Mouse (Mus musculus): Measurements from ENCODE around the gene Vps35l. TPM values are rescaled to one million over a fixed set of nuclear protein-coding genes. Genes with fewer than 3 reads are reported as not detected.

Vps35l gene
- total RNA-seq, 1 experiment from 2014 or later, result 40.2 TPM

GRCm38 (mm10) chr7:118765604-118766003, 25.6 kb downstream of the Vps35l start:
- ATAC-seq (replicated peaks in 1 of 2; ENCODE audit: insufficient read depth in 1 of 2, low FRiP score in 2 of 2, low TSS enrichment in 1 of 2, low read depth in 1 of 2, poor library complexity in 2 of 2, severe bottlenecking in 2 of 2), result no peak

GRCm38 (mm10) chr7:118766119-118766833, 26.2 kb downstream of the Vps35l start:
- ATAC-seq (replicated peaks in 1 of 2; ENCODE audit: insufficient read depth in 1 of 2, low FRiP score in 2 of 2, low TSS enrichment in 1 of 2, low read depth in 1 of 2, poor library complexity in 2 of 2, severe bottlenecking in 2 of 2), result peak; percentile 74 to 79

DNA sequence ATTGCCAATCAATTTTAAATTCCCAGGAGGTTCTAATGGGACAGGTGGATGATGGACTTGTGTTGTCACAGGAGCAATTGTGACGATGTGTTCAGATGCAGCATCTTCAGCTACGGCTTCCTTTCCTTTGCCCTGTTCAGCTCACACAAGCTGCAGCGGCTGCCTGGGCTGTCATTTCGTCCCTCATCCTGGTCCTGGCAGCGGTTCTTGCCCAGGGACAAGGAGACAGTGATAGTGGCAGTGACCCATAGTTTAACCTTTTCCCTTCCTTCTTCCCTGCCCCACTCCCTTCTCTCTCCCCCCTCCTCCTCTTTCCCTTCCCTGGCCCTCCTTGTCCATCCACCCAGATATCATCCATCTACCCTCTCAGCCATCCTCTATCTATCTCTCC, 26.8 kb downstream of the Vps35l start:
- no peak for ATAC-seq (replicated peaks in 1 of 2; ENCODE audit: insufficient read depth in 1 of 2, low FRiP score in 2 of 2, low TSS enrichment in 1 of 2, low read depth in 1 of 2, poor library complexity in 2 of 2, severe bottlenecking in 2 of 2)

- no peak for ATAC-seq (replicated peaks in 1 of 2; ENCODE audit: insufficient read depth in 1 of 2, low FRiP score in 2 of 2, low TSS enrichment in 1 of 2, low read depth in 1 of 2, poor library complexity in 2 of 2, severe bottlenecking in 2 of 2)
Observed at GRCm38 (mm10) chr7:118769208-118769607, 29.2 kb downstream of the Vps35l start.

DNA sequence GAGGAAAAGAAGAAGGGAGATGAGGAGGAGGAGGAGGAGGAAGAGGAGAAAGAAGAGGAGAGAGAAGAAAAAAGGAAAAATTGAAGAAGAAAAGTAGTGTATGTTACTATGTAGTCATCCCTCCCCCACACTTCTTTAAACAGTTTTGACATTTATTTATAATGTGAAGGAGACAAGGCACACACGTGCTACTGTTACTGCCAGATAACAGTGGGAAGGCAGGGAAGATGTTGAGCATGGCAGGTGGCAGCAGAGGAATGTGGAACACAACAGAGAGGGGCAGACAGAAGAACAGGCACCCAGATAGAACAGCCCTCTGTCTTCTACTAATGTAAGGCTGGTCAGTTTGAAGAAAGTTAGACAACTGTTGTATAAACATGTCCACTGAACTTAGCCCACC, 29.6 kb downstream of the Vps35l start:
- ATAC-seq (replicated peaks in 1 of 2; ENCODE audit: insufficient read depth in 1 of 2, low FRiP score in 2 of 2, low TSS enrichment in 1 of 2, low read depth in 1 of 2, poor library complexity in 2 of 2, severe bottlenecking in 2 of 2), result no peak

GRCm38 (mm10) chr7:118773027-118773426, 33.0 kb downstream of the Vps35l start:
- ATAC-seq (replicated peaks in 1 of 2; ENCODE audit: insufficient read depth in 1 of 2, low FRiP score in 2 of 2, low TSS enrichment in 1 of 2, low read depth in 1 of 2, poor library complexity in 2 of 2, severe bottlenecking in 2 of 2), result no peak

DNA sequence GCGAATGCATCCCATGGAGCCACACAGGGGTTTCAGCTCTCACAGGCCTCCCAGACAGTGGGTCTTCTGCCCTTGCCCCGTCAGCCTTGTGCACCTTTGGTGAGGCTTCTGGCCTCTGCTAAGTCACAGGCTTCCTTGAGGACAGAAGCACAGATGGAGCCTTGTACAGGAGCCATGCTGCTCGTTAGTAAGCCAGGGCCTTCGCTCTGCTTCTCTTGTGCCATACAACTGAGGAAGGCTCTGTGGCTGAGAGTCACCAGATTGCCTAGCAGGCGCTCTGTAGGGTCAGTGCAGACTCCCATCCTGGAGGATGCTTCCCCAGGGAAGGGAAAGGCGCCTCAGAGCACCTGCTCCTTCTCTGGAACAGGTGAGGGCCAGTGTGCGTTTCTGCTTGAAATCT, 36.0 kb downstream of the Vps35l start:
- ATAC-seq (replicated peaks in 1 of 2; ENCODE audit: insufficient read depth in 1 of 2, low FRiP score in 2 of 2, low TSS enrichment in 1 of 2, low read depth in 1 of 2, poor library complexity in 2 of 2, severe bottlenecking in 2 of 2), result no peak

GRCm38 (mm10) chr7:118776491-118776890, 36.5 kb downstream of the Vps35l start:
- ATAC-seq (replicated peaks in 1 of 2; ENCODE audit: insufficient read depth in 1 of 2, low FRiP score in 2 of 2, low TSS enrichment in 1 of 2, low read depth in 1 of 2, poor library complexity in 2 of 2, severe bottlenecking in 2 of 2), result no peak

GRCm38 (mm10) chr7:118777598-118778394, 37.8 kb downstream of the Vps35l start:
- ATAC-seq (replicated peaks in 1 of 2; ENCODE audit: insufficient read depth in 1 of 2, low FRiP score in 2 of 2, low TSS enrichment in 1 of 2, low read depth in 1 of 2, poor library complexity in 2 of 2, severe bottlenecking in 2 of 2), result peak; percentile 63 to 84

DNA sequence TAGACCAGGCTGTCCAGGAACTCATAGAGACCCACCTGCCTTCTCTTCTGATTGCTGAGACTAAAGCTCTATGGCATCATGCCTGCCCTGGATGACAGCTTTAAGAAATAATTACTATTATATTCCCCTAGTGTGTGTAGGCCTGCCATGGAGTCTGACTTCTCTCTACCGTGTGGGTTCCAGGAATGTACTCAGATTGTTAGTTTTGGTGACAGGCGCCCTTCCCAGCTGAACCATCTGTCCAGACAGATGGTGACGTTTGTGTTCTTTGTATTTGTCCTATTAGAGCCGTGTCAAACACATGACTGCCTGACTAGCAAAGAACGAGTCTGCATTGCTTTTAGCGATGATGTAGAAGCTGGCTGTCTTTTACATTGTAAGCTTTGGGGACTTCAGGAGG, 38.5 kb downstream of the Vps35l start:
- no peak for ATAC-seq (replicated peaks in 1 of 2; ENCODE audit: insufficient read depth in 1 of 2, low FRiP score in 2 of 2, low TSS enrichment in 1 of 2, low read depth in 1 of 2, poor library complexity in 2 of 2, severe bottlenecking in 2 of 2)

DNA sequence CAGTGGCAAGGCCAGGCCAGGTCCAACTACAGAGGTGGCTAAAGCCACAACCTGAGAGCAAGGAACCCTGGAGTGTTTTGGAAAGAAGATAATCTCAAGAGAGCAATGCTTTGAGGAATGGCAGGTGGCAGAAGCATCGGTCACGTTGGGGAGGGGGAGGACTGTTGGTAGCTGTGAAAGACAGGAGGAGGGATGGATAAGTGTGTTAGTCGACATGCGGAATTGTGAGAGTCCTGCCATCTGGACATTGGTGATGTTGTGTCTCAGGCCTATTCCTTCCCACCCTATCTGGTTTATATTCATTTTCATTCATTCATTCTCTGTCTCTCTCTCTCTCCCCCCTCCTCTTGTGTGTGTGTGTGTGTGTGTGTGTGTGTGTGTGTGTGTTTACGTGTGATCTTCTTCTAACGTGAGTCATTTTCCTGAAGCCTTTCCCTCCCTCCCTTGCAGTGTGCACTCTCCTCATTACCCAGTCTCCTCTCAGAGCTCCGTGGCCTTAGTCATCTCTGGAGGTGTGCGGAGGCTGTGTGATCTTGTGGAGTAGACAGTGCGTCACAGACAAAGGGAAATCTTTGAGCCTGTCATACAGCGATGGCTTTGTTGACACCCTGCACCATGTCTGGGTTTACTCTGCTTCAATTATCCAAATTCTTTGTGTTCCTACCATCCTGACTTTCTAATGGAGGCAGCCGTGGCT, 43.4 kb downstream of the Vps35l start:
- no peak for ATAC-seq (replicated peaks in 1 of 2; ENCODE audit: insufficient read depth in 1 of 2, low FRiP score in 2 of 2, low TSS enrichment in 1 of 2, low read depth in 1 of 2, poor library complexity in 2 of 2, severe bottlenecking in 2 of 2)

GRCm38 (mm10) chr7:118786091-118786490, 46.1 kb downstream of the Vps35l start:
- no peak for ATAC-seq (replicated peaks in 1 of 2; ENCODE audit: insufficient read depth in 1 of 2, low FRiP score in 2 of 2, low TSS enrichment in 1 of 2, low read depth in 1 of 2, poor library complexity in 2 of 2, severe bottlenecking in 2 of 2)

GRCm38 (mm10) chr7:118787326-118787725, 47.3 kb downstream of the Vps35l start:
- ATAC-seq (replicated peaks in 1 of 2; ENCODE audit: insufficient read depth in 1 of 2, low FRiP score in 2 of 2, low TSS enrichment in 1 of 2, low read depth in 1 of 2, poor library complexity in 2 of 2, severe bottlenecking in 2 of 2), result no peak

- no peak for ATAC-seq (replicated peaks in 1 of 2; ENCODE audit: insufficient read depth in 1 of 2, low FRiP score in 2 of 2, low TSS enrichment in 1 of 2, low read depth in 1 of 2, poor library complexity in 2 of 2, severe bottlenecking in 2 of 2)
Observed at GRCm38 (mm10) chr7:118788481-118788880, 48.5 kb downstream of the Vps35l start.

- no peak for ATAC-seq (replicated peaks in 1 of 2; ENCODE audit: insufficient read depth in 1 of 2, low FRiP score in 2 of 2, low TSS enrichment in 1 of 2, low read depth in 1 of 2, poor library complexity in 2 of 2, severe bottlenecking in 2 of 2)
Observed at GRCm38 (mm10) chr7:118790292-118790691, 50.3 kb downstream of the Vps35l start.

DNA sequence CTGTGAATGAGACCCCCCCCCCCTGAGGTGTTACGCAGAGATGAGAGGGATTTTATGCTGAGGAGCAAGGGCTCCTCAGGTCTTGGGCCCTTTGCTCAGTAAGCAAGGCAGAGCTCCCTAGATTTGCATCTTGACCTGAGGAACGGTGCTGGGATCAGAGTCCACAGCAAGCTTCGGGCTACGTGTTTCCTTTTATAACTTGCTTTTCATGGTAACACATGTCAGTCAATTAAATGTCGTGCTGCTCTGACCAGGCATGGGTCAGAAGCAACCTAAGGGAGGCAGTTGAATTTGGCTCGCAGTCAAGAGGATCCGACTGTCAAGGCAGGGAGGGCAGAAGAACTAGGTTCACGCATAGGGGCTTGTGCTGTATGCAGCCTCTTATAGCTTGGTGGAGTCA, 53.9 kb downstream of the Vps35l start:
- no peak for ATAC-seq (replicated peaks in 1 of 2; ENCODE audit: insufficient read depth in 1 of 2, low FRiP score in 2 of 2, low TSS enrichment in 1 of 2, low read depth in 1 of 2, poor library complexity in 2 of 2, severe bottlenecking in 2 of 2)

DNA sequence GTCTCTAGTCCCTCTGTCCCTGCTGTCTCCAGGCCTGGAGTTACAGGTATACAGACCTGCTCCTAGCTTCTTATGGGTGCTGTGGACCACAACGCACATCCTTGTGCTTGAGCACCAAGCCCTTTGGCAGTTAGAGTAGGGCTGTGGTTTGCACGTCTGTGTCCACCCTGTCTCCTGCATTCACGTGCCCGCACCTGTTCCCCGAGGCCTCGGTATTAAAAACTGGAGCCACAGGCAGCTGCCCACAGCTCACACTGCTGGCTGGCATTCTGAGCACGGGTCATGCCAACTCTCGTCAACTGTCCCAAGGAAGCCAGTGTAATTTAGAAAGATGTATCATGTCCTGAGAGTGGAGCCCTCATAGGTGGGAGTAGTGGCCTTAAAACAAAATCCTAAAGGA, 55.8 kb downstream of the Vps35l start:
- no peak for ATAC-seq (replicated peaks in 1 of 2; ENCODE audit: insufficient read depth in 1 of 2, low FRiP score in 2 of 2, low TSS enrichment in 1 of 2, low read depth in 1 of 2, poor library complexity in 2 of 2, severe bottlenecking in 2 of 2)

- no peak for ATAC-seq (replicated peaks in 1 of 2; ENCODE audit: insufficient read depth in 1 of 2, low FRiP score in 2 of 2, low TSS enrichment in 1 of 2, low read depth in 1 of 2, poor library complexity in 2 of 2, severe bottlenecking in 2 of 2)
Observed at GRCm38 (mm10) chr7:118796838-118797237, 56.8 kb downstream of the Vps35l start.

Measured in hematopoietic stem cell, adult 5-6 weeks (primary cell).